Mouse (Mus musculus) myocyte (in vitro differentiated cells): ENCODE data around the gene Agrn. TPM values are rescaled to one million over a fixed set of nuclear protein-coding genes. Genes with fewer than 3 reads are reported as not detected.

ENCODE experiments used
- H3K27me3 ChIP-seq: one replicate; pipeline ENCODE4 v1.6.1; 2011; ENCODE audit not compliant: control insufficient read depth, insufficient read depth, insufficient read length
- H3K36me3 ChIP-seq: one replicate; pipeline ENCODE4 v1.6.1; 2011; ENCODE audit not compliant: control insufficient read depth, insufficient read depth
- H3K4me2 ChIP-seq: one replicate; pipeline ENCODE4 v1.6.1; 2011; ENCODE audit warnings: low read depth, control low read depth
- H3K4me3 ChIP-seq: one replicate; pipeline ENCODE4 v1.5.1; 2011; ENCODE audit warnings: mild to moderate bottlenecking, control low read depth, moderate library complexity
- H3K79me2 ChIP-seq: one replicate; pipeline ENCODE4 v1.6.1; 2011; ENCODE audit not compliant: control insufficient read depth, insufficient read depth
- H3ac ChIP-seq: one replicate; pipeline ENCODE4 v1.6.1; 2011; ENCODE audit not compliant: control insufficient read depth, insufficient read length
- CEBPB ChIP-seq: IDR thresholded peaks from 2 replicates; pipeline ENCODE4 v1.6.1; 2011; ENCODE audit warnings: mild to moderate bottlenecking, moderate library complexity; ENCODE audit not compliant: poor library complexity, insufficient read depth, severe bottlenecking
- E2F4 ChIP-seq: IDR thresholded peaks from one replicate; pipeline ENCODE4 v1.6.1; 2011; ENCODE audit warnings: mild to moderate bottlenecking, control low read depth, moderate library complexity; ENCODE audit not compliant: insufficient read depth
- MAX ChIP-seq: IDR thresholded peaks from one replicate; pipeline ENCODE4 v1.6.1; 2011; ENCODE audit warnings: low read depth, mild to moderate bottlenecking, control low read depth
- MYOD1 ChIP-seq, 3 experiments: IDR thresholded peaks; one replicate each; pipeline ENCODE4 v1.6.1; 2011; ENCODE audit warnings: control low read depth in 2 of 3, low read depth in 2 of 3, mild to moderate bottlenecking in 2 of 3, moderate library complexity in 1 of 3; ENCODE audit not compliant: insufficient read length in 2 of 3, control insufficient read depth in 1 of 3
- MYOG ChIP-seq, 3 experiments: IDR thresholded peaks; one replicate each; pipeline ENCODE4 v1.6.1; 2011; ENCODE audit warnings: control low read depth in 2 of 3, low read depth in 2 of 3, mild to moderate bottlenecking in 2 of 3; ENCODE audit not compliant: insufficient read length in 2 of 3, control insufficient read depth in 1 of 3, insufficient read depth in 1 of 3
- POLR2A ChIP-seq: IDR thresholded peaks from one replicate; pipeline ENCODE4 v1.6.1; 2011; ENCODE audit warnings: low read depth, mild to moderate bottlenecking, control low read depth, moderate library complexity; ENCODE audit not compliant: insufficient read length
- POLR2AphosphoS2 ChIP-seq: IDR thresholded peaks from one replicate; pipeline ENCODE4 v1.6.1; 2011; ENCODE audit warnings: low read depth, control low read depth; ENCODE audit not compliant: insufficient read length
- REST ChIP-seq: IDR thresholded peaks from one replicate; pipeline ENCODE4 v1.6.1; 2011; ENCODE audit warnings: mild to moderate bottlenecking, control low read depth, moderate library complexity; ENCODE audit not compliant: insufficient read depth, insufficient read length
- SRF ChIP-seq: IDR thresholded peaks from one replicate; pipeline ENCODE4 v1.6.1; 2011; ENCODE audit warnings: low read depth; ENCODE audit not compliant: control insufficient read depth, insufficient read length
- TCF12 ChIP-seq: IDR thresholded peaks from one replicate; pipeline ENCODE4 v1.6.1; 2011; ENCODE audit warnings: mild to moderate bottlenecking, control low read depth; ENCODE audit not compliant: poor library complexity, insufficient read depth, severe bottlenecking
- TCF3 ChIP-seq: IDR thresholded peaks from one replicate; pipeline ENCODE4 v1.6.1; 2011; ENCODE audit warnings: low read depth, control low read depth; ENCODE audit not compliant: insufficient read length
- USF1 ChIP-seq: IDR thresholded peaks from one replicate; pipeline ENCODE4 v1.6.1; 2011; ENCODE audit warnings: low read depth, mild to moderate bottlenecking, control low read depth, moderate library complexity
- polyA plus RNA-seq: library from polyadenylated mRNA; unstranded; fragments of >200 nt; fragmentation: generic; extraction: Trizol; gene quantifications from one replicate; pipeline ENCODE4 v1.2.1, GENCODE M21; 2012; ENCODE audit warnings: missing spikeins

Gene Agrn
- polyA plus RNA-seq, 1 experiment, result 22.7 TPM

DNA sequence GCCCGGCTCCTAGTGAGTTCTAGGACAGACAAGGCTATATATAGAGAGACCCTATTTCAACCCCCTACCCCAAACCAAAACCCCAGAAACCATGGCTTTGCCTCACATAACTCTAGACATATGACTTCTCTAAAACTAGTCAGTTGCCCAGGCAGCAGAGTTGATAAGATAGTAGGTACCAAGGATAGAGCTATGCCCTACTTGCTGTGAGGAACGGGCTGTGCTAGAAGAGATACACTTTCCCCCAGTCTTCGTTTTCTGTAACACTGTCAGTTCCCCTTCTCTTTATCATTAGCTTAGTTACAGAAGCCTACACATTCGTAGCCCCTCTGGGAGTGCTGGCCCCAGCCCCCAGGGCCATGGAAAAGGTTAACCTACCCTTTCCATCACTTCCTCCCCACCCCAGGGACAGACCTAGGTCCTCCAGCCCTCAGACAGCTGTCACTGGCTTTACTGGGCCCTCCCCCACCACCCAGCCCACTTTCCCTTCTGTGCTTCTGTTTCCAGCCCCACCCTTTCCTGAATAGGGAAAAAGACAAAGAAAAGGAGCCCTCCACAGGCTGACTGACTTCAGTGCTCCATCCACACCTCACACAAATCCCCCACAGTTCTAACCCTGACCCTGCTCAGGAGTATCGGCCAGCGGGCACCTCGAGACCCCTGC lies 12.9 kb downstream of the Agrn start:
- no peaks in the 10 kb centered on the region for H3K27me3 ChIP-seq
- no peak overlapping the region for H3ac ChIP-seq
- TF ChIP-seq USF1 (no peak), MYOD1 (IDR thresholded peaks at IDR 0.05; ENCODE audit: control insufficient read depth in 1 of 3, insufficient read length in 2 of 3, low read depth in 2 of 3) (peak in 1 of 3 experiments; percentile 17)
- no peaks in the 10 kb centered on the region for H3K79me2 ChIP-seq
- H3K4me2 ChIP-seq, result no peak overlapping the region
- no peak overlapping the region for H3K4me3 ChIP-seq
- H3K36me3 ChIP-seq, result no peaks in the 10 kb centered on the region

DNA sequence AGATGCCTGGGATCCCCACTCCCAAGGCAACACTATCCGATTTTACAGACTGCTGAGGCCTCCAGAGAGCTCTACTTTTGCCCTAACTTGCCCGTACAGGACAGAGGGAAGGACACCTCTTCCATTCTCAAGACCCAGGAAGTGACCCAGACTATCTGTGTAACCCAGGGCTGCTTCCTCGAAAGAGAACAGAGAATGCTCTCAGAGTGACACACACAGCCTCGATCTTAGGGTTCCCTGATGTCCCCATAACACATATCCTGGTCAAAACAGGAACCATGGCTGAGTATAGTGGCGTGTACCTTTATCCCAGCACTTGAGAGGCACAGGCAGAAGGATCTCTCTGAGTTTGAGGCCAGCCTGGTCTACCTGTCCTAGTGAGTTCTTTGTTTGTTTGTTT lies 13.5 kb downstream of the Agrn start:
- no peaks in the 10 kb centered on the region for H3K79me2 ChIP-seq
- no peaks in the 10 kb centered on the region for H3K36me3 ChIP-seq
- no peaks in the 10 kb centered on the region for H3K27me3 ChIP-seq
- H3ac ChIP-seq, result no peak overlapping the region
- no peak overlapping the region for H3K4me2 ChIP-seq
- H3K4me3 ChIP-seq, result no peak overlapping the region
- TF ChIP-seq SRF (no peak), MYOG (IDR thresholded peaks at IDR 0.05; ENCODE audit: control insufficient read depth in 1 of 3, insufficient read depth in 1 of 3, insufficient read length in 2 of 3, low read depth in 2 of 3) (no peak), USF1 (no peak), POLR2A (no peak), MYOD1 (IDR thresholded peaks at IDR 0.05; ENCODE audit: control insufficient read depth in 1 of 3, insufficient read length in 2 of 3, low read depth in 2 of 3) (no peak), CEBPB (no peak), REST (no peak), TCF12 (no peak), E2F4 (no peak), POLR2AphosphoS2 (no peak)

DNA sequence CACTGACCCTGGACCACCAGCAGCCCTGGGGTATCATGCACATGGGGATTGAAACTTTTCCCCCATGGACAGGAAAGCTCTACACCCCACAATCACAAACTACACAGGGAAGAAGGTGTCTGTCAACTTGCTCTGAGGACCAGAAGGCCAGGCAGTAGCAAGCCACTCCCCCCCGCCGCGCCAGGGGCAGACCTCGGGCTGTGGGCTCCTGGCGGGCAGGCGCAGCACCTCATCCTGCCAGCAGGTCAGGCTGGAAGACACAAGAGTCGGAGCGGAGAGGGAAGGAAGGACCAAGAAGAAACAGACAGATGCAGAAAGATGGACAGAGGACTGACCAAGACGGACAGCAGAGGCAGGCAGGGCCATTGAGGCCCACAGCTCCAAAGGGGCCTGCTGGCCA lies 19.7 kb downstream of the Agrn start:
- Histone ChIP-seq H3K4me2 (no peak overlapping the region), H3K36me3 (no peaks in the 10 kb centered on the region), H3ac (no peak overlapping the region), H3K4me3 (no peak overlapping the region), H3K27me3 (no peaks in the 10 kb centered on the region), H3K79me2 (no peaks in the 10 kb centered on the region)
- TF ChIP-seq TCF3, result no peak
- TF ChIP-seq MAX, result no peak
- TF ChIP-seq CEBPB, result no peak
- TF ChIP-seq MYOD1 (IDR thresholded peaks at IDR 0.05; ENCODE audit: control insufficient read depth in 1 of 3, insufficient read length in 2 of 3, low read depth in 2 of 3), result no peak
- TF ChIP-seq POLR2A, result no peak
- no peak for TF ChIP-seq USF1
- TF ChIP-seq SRF, result no peak
- TF ChIP-seq E2F4, result no peak
- TF ChIP-seq TCF12, result no peak
- no peak for TF ChIP-seq MYOG (IDR thresholded peaks at IDR 0.05; ENCODE audit: control insufficient read depth in 1 of 3, insufficient read depth in 1 of 3, insufficient read length in 2 of 3, low read depth in 2 of 3)
- TF ChIP-seq POLR2AphosphoS2, result no peak
- TF ChIP-seq REST, result no peak

DNA sequence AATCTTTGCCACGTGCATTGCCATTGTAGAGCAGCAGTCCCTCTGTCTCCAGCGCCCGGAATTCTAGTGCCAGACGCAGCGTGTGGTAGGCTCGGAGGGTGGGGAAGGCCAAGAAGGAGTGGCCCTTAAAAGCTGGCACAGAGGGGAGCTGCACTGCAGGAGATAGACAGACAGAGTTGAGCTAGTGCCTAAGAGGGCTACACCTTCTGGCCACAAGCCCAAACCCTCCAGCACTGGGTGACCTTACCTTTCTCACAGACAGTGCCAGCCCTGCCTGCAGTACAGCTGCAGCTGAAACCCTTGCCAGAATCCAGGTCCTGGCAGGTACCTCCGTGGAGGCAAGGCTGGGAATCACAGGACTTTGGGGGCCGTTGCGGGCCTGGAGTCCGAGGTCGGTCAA lies 25.5 kb downstream of the Agrn start:
- Histone ChIP-seq H3K79me2 (no peaks in the 10 kb centered on the region), H3K4me3 (no peak overlapping the region), H3K36me3 (no peaks in the 10 kb centered on the region), H3ac (no peak overlapping the region), H3K4me2 (no peak overlapping the region), H3K27me3 (no peaks in the 10 kb centered on the region)
- TF ChIP-seq USF1, result no peak
- TF ChIP-seq E2F4, result no peak
- TF ChIP-seq MYOD1 (IDR thresholded peaks at IDR 0.05; ENCODE audit: control insufficient read depth in 1 of 3, insufficient read length in 2 of 3, low read depth in 2 of 3), result no peak
- TF ChIP-seq MYOG (IDR thresholded peaks at IDR 0.05; ENCODE audit: control insufficient read depth in 1 of 3, insufficient read depth in 1 of 3, insufficient read length in 2 of 3, low read depth in 2 of 3), result no peak
- no peak for TF ChIP-seq REST
- no peak for TF ChIP-seq POLR2AphosphoS2
- TF ChIP-seq TCF12, result no peak
- no peak for TF ChIP-seq CEBPB
- TF ChIP-seq POLR2A, result no peak
- TF ChIP-seq MAX, result no peak
- no peak for TF ChIP-seq TCF3
- TF ChIP-seq SRF, result no peak

DNA sequence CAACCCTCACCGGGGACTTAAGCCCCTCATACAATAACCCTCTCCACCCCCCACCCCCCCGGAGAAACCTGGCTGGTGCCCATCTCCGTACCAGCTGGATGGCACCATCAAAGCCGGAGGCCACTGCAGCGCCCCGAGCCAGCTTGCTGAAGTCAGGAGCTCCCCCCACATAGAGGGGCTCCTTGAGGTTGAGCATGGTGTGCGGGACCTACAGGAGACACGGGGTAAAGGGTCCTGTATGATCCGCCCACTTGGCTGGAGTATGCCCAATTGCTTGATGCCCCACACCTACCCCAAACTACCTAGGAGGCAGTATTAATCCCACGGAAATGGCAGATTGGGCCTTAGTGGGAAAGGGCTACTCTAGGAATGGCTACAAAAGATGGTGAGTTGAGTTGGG lies 28.2 kb downstream of the Agrn start:
- H3K27me3 ChIP-seq, result no peaks in the 10 kb centered on the region
- H3ac ChIP-seq, result no peak overlapping the region
- no peak overlapping the region for H3K4me3 ChIP-seq
- no peaks in the 10 kb centered on the region for H3K36me3 ChIP-seq
- H3K79me2 ChIP-seq, result no peaks in the 10 kb centered on the region
- TF ChIP-seq CEBPB (no peak), POLR2AphosphoS2 (no peak), TCF3 (no peak), SRF (no peak), REST (no peak), POLR2A (no peak), MYOG (IDR thresholded peaks at IDR 0.05; ENCODE audit: control insufficient read depth in 1 of 3, insufficient read depth in 1 of 3, insufficient read length in 2 of 3, low read depth in 2 of 3) (no peak)
- no peak overlapping the region for H3K4me2 ChIP-seq
